Mouse (Mus musculus): Measurements from ENCODE around the gene Pla1a.

Pla1a gene

GRCm38 (mm10) chr16:38433514-38433913 is 569 bp upstream of the Pla1a start:
- DNase-seq (ENCODE audit: low read depth) = no peak

- no peak for DNase-seq (ENCODE audit: low read depth)
These were observed 1.3 kb downstream of the Pla1a start for GRCm38 (mm10) chr16:38431446-38432185.

DNA sequence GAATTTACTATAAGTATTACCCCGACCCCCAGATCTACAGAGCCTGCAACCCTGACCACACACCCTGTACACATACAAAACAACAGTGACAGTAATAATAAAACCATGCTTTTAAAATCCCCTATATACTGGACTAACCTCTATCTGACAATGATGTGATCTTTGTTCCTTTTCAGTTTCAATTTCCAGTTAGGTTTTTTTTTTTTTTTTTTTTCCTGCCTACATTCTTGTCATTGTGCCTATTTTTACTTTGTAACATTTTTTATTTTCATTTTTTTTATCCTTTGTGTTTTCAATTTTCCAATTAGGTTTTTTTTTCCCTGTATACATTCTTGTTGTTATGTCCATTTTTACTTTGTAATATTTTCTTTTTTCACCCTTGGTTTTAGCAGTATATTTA is 7.1 kb downstream of the Pla1a start:
- DNase-seq (ENCODE audit: low read depth) = no peak

- DNase-seq (ENCODE audit: low read depth) = no peak
These were observed 7.6 kb downstream of the Pla1a start for GRCm38 (mm10) chr16:38425374-38425773.

GRCm38 (mm10) chr16:38414953-38415352 is 18.0 kb downstream of the Pla1a start:
- no peak for DNase-seq (ENCODE audit: low read depth)

GRCm38 (mm10) chr16:38408416-38408815 is 24.5 kb downstream of the Pla1a start:
- DNase-seq (ENCODE audit: low read depth) = no peak

GRCm38 (mm10) chr16:38407584-38407983 is 25.4 kb downstream of the Pla1a start:
- no peak for DNase-seq (ENCODE audit: low read depth)

DNA sequence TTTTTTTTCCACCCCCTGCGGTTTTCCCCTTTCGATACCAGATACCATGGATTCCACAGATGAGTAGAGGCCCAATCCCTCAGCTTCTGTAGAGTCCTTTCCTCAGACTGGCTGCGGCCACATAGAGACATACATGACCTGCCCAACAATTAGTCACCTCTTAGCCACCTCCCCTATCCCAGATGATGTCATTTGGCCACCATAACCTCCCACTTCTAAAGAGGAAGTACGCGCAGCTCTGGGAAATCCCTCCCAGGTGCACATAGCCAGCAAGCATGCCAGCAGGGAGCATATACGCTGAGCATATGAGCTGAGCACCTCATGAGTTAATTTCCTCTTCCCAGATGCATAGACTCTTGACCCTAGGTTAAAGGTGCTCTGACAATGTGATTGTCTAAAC is 26.2 kb downstream of the Pla1a start:
- DNase-seq (ENCODE audit: low read depth) = no peak

DNA sequence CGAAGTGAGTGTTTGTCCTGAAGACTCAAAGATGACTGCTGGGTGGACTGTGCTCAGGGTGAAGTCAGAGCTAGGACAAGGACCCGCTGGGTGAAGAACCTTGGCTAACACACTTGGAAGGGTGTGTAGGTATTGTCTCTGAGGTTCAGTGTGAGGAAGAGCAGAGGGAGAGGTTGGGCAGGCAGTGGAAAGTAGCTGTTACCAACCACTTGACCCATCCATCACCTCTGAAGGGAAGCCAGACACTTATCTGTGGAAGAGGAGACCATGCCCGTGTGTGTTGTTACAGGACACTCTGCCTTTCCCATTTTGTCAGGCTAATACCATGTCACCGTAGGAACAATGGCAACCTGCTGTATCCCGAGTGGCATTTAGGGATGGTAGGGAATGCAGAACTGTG is 26.7 kb downstream of the Pla1a start:
- no peak for DNase-seq (ENCODE audit: low read depth)

DNA sequence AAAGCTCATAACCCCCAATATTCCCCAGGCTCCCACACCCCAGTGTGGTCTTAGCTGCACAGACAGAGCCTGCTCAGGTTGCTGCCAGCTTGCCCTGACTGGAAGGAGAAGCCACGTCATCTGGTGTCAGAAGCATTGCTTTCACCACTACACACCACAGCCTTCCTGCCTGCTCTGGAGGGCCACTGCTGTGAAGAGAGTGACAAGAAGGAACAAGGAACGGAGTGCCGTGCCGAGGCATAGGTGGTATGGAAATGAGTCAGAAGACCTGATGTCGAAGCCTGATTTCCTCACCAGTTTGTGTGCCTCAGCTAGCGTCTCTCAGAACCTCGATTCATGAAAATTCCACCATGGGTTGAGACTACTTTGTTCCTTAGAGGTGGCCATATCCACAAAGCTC is 29.3 kb downstream of the Pla1a start:
- no peak for DNase-seq (ENCODE audit: low read depth)

DNA sequence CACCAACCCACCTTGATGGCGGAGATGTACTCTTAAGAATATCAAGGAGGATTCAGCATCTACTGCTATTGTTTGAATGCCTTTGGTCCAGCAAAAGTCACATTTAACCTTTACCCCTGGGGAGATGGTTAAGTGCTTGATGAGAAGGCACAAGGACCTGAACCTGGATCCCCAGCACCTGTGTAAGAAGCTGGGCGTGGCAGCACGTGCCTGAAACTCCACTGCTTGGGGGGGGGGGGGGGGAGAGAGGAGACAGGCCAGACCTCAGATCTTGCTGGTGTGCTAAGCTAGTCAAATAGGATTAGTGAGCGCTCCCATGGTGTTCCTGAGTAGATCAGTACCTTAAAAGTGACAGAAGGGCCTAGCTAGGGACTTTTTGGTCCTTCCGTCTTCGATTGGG is 31.5 kb downstream of the Pla1a start:
- no peak for DNase-seq (ENCODE audit: low read depth)

DNA sequence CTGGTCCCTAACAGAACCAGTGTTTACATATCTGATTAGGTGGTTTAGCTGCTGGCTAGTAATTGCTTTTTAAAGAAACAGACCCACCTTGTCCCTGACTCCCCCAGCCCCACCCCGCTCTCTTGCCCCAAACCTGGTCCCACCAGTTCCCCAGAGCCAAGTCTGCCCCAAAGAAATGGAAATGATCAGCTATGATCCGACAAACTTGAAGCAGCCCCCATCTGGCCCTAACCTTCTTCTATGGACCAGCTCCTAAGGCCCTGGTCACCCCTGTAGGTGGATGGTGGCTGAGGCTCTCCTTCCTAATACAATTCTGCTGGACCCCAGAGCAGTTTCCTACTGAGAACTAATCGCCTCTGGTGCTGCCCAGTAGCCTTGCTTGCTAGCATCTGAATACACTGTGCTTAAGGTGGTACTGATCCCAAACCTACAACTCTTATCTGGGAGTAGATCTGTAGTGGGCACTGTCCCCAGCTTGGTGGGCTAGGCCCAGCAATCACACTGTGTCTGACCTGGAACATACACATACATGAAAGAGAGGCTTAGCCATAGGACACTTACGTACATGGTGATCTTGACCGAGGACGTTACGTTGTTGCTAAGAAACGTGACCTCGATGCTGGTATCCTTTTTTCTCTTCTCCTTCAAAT is 32.5 kb downstream of the Pla1a start:
- no peak for DNase-seq (ENCODE audit: low read depth)

- no peak for DNase-seq (ENCODE audit: low read depth)
These were observed 33.3 kb downstream of the Pla1a start for GRCm38 (mm10) chr16:38399531-38400231.

- no peak for DNase-seq (ENCODE audit: low read depth)
These were observed 33.9 kb downstream of the Pla1a start for GRCm38 (mm10) chr16:38399076-38399475.

DNA sequence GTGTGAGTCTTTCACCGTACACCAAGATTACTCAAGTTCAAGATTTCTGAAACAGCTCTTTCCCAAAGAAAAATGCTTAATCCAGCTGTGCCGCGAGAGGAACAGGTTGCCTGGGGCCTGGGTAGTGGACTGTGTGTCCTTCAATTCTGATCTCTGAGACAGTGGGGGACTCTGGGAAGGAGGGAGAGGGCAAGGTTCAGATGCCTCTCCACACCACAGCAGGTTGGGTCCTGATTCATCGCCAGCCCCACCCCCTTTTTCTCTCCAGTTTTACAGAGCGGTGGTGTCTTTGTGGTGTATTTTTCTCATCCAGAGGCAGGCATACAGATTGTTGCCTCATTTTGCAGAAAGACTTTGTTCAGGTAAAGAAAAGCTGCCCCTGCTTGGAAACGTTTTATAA is 34.7 kb downstream of the Pla1a start:
- DNase-seq (ENCODE audit: low read depth) = no peak

DNA sequence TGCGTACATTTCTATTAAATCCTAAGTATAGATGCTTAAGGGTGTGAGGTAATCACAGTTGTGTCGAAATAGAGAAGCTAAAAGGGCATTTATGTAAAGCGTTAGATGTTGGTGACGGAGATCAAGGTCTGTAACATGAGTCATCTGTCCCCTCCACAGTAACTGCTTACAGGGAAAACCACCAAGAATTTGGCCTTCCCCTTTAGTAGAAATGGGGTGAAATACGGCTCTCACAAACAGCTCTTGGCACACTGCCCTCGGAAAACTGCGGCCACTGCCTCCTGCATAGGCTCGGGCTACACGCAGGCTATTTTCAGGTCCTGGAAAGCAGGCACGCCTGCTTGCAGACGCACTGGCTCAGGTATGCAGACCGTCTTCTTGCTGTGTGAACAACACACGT is 36.8 kb downstream of the Pla1a start:
- DNase-seq (ENCODE audit: low read depth) = no peak

GRCm38 (mm10) chr16:38395060-38395730 is 37.8 kb downstream of the Pla1a start:
- DNase-seq (ENCODE audit: low read depth) = no peak

DNA sequence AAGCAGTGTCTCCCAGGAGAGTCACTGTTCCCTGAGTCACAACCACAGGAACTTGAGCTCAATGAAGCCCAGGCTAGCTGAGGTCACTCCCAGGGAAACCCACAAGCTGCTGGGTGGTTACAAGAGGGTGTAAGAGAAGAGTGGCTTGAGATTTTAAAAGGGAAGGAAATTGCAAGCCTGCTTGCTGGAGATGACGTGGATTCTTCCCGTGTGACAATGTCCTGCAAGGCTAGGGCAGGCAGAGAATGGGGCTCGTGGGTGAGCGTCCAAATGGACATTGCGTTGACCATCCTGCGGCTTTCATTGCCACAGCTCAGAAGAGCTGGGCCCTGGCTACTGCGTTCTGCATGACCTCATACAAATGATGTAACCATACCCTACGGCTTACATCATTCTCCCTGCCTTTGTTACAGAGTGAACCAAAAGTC is 38.7 kb downstream of the Pla1a start:
- DNase-seq (ENCODE audit: low read depth) = no peak

GRCm38 (mm10) chr16:38392126-38392894 is 40.6 kb downstream of the Pla1a start:
- no peak for DNase-seq (ENCODE audit: low read depth)

DNA sequence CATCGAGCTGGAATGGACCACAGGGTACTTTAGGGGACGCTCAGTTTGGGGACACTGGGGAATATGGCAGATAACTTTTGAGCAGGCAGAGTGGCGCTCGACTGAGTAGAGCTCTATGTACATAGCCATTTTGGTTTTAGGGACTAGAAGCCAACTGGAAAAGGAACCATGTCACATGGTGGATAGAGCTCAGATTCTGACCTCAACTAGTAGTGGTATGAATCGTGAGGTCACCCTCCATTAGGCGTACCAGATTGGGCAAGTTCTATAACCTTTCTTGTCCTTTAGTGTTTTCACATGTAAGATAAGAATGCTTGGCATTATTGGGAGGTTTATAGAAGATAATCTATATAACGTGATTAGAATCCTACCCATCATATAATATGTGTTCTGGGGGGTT is 42.6 kb downstream of the Pla1a start:
- DNase-seq (ENCODE audit: low read depth) = no peak

DNA sequence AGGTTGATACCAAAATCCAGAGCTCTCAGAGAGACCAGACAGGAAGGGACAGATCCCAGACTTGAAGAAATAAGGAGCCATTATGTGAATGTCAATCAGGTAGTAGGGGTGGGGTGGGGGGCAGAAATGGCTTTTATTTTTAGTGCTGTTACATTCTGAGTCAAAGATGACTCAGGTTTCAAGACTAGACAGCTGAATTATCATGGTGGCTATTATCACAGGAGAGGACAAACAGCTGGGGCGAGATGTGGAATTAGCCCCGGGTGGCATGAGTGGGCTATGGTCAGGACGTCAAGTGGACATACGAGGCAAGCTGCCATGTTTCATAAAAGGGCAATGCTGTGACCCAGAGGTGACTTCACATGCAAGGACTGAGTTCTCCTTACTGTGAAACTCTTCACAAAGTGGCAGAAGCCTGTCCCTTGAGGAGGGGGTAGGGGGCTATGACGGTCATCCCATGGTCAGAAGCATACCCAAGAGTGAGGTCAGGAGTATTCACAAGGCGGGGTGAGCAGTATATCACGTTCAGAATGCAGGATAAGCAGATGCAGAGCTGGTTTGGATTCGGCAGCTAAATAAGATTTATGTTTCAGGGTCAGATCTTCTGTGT is 43.6 kb downstream of the Pla1a start:
- no peak for DNase-seq (ENCODE audit: low read depth)
